Mouse (Mus musculus): ENCODE measurements at regions not wholly inside any gene's neighbourhood (a gene's known extent, or its start where the extent isn't known, plus 50 kb on each side); places are given as distances from the start of the nearest gene placed in this dataset.

DNA sequence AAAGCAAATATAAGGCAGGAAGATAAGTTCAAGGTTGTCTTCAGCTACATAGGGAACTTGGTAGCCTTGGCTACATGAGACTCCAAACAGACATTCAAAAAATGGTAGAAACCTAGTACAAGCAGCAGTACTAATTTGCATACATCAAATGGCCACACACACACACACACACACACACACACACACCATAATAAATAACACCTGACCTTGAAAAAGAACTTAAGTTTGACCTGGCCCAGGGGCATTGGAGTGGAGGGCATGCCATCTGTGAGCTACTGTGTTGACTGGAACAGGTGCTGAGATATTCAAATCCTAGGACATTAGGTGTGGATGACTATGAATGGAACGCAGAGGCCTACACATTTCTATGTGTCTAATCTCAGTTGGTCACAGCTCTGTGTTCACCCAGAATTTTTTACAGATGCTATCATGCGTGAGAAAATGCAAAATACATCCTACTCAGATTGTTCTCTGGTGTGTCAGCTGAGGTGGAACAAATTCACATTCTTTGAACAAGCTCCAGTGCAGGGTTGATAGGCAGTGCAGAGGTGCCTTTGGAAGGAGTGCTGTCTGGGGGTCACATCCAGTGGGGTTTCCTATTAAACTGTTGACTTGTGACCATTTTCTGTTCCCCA is 240.4 kb upstream of the Eef2kmt start:
- TF ChIP-seq POLR2A (IDR thresholded peaks at IDR 0.05; ENCODE audit: borderline replicate concordance, extremely low read depth, low read depth, low read length) (no peak), CTCF (IDR thresholded peaks at IDR 0.05; ENCODE audit: insufficient read depth, low read length) (no peak)
